Mouse (Mus musculus) B cell, adult 2 months (primary cell): ENCODE measurements around the gene Anapc13.
A peak's percentile ranks its signal among the peaks of the same experiment; 100 is the strongest.

Experiments
- DNase-seq, 2 experiments: peaks; one replicate each; pipeline ENCODE4 v3.0.0; 2022

The Anapc13 gene

DNA sequence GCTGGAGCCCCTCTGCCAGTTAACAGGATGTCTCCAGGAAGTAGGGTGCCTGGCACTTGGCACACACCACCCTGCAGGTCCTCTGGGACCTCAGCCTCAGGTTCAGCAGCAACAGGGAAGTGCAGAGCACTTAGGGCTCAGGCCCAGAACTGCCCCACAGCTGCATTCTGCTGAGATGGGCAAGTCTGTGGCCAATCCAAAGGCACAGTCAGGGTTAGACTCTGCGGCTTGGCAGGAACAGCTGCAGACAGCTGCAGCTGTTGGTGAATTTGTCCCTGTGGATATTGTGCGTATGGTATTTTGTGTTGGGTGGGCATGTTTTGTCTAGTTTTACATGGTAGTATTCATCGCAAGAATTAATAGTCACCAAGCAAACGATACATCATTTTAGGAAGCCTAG lies 6.1 kb downstream of the Anapc13 start:
- DNase-seq = no peak

DNA sequence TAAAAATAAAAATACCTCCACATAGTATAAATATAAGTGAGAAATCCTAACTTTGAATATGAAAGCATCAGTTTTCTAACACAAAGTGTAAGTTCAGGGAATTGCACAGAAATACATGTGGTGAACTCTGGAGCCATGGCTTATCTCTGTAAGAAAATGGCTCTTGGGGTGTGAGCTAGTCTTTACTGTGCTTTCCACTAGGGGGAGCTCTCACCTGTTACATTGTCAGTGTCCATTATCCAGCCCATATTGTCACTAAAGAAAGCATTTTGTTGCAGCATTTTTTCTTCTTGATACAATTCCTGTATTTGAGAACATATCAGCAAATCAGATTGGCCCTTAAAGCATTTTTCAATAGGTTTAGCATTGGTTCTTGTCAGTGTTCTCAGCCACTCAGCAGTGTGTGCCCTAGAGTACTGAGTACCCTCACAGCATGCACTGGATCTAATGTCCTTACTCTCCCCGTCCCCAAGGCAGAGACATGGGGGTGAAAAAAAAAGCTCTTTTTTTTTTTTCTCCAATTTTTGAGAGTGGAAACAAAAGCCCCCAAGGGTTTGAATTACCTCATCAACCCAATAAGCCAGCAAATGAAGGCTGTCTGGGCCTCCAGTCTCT lies 6.9 kb downstream of the Anapc13 start:
- DNase-seq = peak; percentile 76 to 77

DNA sequence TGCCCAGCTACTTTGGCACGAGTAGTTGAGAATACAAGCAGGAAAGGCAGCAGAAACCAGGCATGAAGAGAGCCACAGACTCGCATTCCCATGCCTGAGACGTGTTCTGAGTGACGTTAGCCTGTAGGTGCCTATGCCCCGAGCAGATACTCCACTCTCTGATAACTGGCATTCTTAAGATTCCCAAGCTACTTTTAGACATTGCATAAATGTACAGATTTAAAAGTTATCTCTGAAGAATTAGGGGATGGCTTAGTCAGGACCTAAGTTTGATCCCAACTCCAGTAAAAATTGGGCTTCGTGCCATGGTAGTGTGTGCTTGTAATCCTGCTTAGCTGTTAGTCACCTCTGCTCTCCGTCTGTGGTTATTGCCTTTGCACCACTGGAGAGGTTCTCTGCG lies 8.4 kb downstream of the Anapc13 start:
- DNase-seq = no peak

DNA sequence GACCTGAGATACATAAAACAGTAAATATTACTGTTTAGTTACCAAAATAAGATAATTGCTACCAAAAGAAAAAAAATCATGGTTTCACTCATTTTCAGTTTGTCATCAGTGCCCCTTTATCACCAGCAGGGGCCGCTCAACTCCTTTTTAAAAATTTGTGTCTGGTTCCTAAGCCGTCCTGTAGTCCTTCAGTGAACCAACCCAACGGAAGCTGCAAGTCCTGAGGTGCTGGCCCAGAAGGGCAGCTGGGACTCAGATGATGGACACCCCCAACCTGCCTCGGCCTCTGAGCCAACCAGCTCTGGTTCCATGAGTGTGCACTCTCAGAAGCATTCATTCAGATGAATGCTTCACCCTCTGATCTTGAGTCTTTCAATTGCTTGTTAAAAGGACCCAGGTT lies 10.5 kb downstream of the Anapc13 start:
- DNase-seq = peak; percentile 67 to 72

DNA sequence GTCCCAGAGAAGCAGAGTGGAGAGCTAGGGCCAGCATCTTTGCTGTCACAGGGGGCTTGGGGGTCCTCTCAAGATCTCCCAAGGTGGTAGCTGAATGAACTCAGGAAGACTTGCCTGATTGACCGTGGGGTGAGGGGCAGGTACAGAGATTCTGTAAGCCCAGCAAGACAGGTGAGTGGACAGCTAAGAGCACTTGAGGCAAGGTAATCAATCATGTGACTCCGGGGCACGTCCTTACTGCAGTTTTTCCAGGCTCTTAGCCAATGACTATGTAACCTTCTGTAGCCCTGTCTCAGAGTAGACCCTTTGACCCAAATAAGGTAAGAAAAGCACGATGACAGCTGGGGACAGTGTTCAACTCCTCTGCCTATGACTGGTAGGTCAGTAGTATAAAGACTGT lies 11.0 kb downstream of the Anapc13 start:
- no peak for DNase-seq

DNA sequence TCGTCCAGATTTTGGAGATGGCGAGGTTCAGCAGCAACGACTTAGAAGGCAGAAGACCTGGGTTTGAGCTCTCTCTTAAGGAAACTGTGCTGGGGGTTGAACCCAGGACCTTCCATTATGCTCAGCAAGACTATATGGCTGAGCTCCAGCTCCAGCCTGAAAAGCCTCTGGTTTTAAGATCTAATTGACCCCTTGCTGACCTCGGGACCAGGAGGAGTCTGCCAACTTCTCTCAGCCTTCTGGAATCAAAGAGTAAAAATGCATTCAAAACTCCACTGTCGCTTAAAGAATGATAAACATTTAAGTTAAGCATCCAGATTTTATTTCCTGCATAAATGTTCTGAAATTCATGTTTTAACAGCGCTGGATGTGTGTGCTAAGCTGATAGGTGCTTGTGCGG lies 12.9 kb downstream of the Anapc13 start:
- DNase-seq = no peak

DNA sequence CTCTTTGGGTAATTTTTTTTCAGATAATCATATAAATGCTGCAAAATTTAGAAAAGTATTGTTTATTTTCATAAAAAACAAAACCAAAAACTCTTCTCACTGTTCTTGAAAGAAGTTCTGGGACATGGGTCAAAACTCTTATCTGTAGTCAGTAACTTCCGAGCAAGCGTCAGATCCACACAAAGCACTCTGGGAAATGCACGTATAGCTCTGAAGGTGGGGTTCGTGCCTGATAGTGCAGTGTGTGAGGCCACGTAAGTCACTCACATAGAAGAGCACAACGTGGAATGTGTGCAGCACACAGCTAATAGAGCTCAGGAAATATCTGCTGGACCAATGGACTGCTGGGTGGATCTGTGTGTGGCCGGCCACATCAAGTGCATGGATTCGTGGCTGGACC lies 13.4 kb downstream of the Anapc13 start:
- no peak for DNase-seq

DNA sequence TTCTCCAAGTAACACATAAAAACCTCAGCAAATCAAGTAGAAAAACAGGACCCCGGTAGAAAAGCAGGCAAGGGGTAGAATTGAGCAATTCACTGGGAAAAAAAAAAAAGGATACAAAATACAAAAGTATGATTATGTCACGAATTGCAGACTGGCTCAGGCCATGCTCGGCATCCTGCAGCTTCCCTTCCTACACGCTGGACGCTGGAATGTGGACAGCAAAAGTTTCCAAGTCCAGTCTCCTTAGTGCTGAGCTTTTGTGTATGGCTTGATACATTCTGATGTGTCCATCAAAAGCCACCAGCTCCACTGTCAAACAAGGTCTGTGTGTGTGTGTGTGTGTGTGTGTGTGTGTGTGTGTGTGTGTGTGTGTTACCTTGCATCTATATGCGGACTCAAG lies 15.4 kb downstream of the Anapc13 start:
- no peak for DNase-seq

DNA sequence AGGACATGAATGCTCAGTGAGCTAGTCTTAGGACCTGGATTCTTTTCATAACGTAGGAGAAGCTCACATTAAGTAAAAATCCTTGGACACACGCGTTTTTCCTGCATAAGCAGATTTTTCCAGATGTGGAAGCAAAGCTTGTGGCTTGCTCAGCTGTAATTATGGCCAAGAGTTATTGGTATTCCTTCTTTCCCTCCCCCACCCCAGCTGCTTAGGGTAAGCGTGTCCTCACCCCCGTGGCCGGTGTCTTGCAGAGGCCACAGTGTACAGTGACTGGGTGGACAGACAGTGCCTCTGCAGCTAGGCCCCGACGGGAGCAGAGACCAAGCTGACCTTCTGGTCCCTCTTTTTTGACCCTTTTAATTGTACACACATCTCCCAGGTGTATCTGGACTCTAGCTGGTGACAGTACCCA lies 17.0 kb downstream of the Anapc13 start:
- DNase-seq = no peak

DNA sequence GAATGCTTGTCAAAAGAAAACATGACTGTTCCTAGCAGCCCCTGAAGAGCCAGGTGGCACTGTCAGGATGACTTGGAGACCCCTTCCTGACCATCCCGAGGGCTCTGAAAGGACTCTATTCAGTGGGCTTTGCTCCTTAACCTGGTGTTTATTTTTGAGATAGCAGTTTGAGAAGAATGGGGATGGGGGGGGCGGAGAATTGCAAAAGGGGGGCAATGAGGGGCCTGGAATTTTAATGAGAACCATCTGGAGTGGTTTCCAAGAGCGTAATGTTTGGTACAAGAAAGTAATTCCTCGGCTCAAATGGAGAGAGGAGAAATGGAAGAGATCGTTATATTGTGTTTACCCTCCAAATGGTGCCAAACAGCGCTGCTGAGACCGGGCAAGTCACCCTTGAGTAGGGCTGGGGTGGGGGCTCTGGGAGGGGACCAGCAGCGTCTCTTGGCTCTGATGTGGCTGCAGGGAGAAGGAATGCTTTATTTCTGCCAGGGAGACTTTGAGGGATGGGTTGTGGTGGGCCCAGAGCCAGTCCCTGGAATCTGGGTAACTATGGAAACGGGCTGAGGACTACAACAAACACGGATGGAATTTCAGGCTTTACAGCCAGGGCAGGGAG lies 17.5 kb downstream of the Anapc13 start:
- no peak for DNase-seq

DNA sequence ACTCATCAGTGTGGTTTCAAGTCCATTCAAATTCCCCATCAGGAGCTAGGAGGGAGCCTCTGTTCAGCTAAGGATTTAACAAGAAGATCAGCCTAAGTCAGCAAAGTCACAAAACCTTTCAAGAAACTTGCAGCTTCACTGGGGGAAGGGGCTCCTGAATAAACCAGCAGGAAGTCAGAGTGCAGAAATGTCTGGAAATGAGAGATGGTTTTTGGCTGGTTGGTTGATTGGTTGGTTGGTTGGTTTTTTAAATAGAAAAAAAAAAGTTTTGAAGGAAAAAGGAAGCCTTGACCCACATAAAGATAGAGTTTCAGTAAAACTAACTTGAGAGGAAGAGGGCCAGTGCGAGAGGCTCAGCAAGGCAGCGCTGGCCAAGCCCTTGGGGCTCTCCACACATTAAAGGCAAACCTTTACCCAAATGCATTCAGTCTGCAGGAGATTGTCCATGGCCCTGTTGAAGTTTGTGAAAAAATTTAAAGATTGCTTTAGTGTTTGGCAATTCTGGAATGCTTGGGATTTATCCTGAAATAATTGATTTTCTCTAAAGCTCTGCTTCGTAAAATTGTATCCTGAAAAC lies 19.1 kb downstream of the Anapc13 start:
- no peak for DNase-seq

DNA sequence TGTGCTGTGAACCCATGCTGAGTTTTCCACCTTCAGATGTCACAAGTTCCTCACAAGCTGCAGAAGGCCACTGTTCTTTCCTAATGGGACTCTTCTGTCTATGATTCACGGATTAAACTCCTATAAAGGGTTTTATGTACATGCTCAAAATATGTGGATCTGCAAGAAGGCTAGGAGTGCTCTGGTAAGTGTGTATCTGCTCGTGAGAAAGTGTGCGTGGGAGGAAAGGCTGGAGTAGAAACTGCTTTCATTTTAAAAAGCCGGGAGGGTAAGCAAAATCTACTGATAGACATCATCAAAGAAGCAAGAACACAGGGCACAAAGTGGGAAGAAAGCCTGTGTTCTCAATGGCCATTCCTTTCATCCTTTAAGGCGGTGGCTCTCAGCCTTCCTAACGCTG lies 20.9 kb downstream of the Anapc13 start:
- no peak for DNase-seq

DNA sequence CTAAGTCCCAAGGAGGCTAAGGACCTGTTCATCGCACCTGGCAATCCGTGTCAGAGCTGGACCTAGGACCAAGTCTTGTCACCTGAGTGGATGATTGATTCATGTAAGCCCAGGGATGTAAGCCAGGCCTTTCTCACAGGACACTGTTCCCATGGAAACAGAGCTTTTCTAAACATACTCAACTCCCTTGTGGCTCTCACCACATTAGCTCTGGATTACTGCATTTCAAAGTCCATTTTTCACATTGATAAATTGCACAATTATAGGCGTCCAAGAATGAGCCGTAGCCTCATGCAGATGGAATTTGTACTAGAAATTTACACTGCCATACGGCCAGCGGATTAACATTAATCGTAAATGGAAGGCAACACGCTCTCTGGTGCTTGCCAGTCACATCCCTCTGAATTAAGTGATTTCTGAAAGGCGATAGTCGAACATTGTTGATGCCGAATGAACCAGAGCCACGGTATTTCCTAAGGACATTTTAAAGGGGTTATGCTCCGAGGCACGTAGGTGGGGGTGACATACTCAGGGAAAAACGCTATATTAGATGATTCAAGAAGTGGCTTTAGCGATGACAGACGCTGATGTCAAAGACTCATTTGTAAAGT lies 23.9 kb downstream of the Anapc13 start:
- DNase-seq = no peak

DNA sequence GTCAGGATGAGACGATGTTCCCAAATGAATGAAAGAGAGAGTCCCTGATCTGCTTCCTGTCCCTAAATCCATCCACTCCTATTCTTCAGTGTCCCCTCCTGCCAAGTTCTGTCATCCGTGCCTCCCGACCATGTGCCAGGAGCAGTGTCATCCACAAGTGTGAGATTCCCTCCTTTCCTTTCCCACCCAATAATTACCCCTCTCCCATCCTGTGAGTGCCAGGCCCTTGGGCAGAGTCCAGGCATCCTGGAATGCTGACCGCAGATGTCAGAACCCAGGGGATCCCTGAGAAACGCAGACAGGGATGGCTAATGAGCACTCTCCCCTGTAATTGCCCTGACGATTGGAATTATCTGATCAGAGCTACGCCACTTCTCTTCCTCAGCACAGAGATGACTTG lies 24.5 kb downstream of the Anapc13 start:
- no peak for DNase-seq

DNA sequence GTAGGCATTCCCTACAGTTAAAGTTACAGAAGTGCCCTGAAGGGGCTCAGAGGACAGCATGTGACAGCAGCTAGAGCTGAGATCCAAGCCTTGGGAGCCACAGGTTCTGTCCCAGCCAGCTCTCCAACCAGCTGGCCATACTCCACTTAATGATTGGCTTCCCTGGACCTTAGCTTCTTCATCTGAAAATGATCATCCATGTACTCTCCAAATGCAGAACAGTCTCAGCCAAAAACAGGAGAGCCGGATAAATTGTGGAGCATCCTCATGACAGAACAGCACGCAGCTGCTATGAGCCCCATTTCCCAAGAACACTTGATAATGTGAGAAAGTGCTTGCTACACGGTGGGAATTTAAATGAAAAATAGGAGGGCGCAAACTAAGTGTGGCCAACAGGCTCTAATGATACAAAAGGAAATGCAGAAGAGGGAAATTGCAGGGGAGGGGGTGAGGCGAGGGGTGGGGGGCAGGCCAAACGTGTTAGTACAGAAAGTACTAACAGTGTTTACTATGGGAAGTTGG lies 25.2 kb downstream of the Anapc13 start:
- DNase-seq = no peak

DNA sequence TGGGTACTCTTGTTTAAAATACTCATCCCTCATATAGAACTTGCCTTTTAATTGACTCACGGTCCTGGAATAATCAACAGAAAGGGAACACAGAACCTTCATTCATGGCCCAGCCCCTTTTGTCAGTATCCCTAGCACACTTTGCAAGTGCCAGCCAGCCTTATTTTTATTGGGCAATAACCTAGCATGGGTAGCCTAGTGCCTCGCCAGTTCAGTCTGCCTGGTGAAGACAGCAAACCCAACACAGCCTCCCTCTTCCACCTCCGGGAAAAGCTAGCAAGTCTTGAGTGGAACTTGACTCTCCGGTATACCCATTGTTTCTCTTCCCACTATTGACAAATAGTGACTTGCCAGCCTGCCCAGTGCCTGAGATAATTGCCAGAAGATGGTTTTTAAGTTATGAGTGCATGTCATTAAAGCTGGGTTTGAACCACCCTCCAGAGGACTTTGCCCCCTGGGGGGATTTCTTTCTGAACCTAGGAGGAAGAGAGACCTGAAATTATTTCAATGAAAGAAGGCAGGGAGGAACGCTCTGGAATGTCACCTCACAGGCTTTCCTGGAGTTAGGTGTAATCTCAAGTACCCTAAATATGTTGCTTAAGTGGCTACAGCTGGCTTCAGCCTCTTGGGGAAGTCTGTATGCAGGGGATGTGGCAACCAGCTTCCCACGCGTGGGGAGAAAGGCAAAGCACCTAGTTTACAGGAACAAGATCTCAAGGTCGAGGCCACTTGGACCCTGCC lies 30.4 kb downstream of the Anapc13 start:
- DNase-seq = no peak

DNA sequence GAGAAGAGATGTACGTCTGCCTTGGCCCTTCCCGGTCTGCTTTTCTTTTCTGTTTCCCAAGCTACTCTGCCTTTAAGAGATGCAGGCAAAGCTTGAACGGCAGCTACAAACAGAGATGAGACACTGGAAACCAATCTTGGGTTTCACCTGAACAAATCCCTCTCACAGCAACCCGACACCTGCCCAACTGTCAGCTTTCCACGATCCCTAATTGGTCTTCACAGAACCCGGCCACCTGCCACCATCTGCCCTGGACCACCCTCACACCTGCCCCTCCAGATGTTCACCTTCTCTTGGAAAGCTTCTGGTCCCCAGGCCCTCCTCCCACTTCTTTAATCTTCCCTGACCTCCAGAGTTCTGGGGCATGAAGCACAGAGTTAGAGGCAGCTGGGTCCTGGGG lies 42.0 kb downstream of the Anapc13 start:
- no peak for DNase-seq

DNA sequence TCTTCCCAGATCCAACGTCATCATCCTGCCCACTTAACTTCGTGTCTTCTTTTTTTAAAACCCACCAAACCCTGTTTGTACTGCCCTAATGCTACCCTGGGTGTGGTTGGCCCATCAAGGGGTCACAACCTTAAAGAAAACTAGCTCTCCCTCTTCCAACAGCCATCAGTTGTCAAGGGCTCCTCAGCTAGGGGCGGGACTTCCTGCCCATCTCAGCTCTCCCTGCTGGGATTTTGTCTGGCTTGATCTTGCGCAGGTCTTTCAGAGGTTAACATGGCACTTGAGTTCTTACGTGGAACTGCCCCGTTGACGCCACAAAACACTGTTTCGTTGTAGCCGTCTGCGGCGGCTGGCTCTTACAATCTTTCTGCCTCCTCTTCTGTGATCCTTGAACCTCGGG lies 42.8 kb downstream of the Anapc13 start:
- no peak for DNase-seq

DNA sequence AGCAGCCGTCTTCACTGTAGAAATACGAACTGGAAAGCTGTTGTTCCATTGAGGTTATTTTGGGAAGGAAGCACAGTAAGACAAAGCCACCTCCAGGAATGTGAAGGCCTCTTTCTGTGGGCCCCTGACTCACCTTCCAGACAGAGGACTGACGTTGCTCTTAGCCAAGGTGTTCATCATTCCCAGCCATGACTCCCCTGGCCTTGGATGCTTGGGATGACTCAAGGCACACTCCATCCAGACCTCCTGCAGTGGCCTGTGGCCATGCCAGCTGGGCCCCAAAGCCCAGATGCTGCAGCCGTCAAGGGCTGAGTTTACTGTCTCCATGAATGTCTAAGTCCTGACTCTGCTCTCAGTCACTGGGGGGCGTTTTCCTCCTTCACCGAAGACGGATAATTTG lies 47.3 kb downstream of the Anapc13 start:
- no peak for DNase-seq

DNA sequence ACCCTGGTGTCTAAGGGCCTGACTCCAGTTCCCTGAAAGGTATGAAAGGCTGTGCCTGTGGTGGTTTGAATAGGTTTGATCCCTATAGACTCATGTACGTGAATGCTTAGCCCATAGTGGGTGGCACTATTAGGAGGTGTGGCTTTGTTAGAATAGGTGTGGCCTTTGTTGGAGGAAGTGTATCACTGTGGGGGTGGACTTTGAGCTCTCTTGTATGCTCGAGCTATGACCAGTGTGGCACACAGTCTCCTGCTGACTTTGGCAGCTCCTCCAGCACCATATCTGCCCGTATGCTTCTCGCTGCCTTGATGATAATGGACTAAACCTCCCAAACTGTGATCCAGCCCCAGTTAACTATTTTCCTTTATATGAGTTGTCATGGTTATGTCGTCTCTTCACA lies 49.8 kb downstream of the Anapc13 start:
- no peak for DNase-seq

DNA sequence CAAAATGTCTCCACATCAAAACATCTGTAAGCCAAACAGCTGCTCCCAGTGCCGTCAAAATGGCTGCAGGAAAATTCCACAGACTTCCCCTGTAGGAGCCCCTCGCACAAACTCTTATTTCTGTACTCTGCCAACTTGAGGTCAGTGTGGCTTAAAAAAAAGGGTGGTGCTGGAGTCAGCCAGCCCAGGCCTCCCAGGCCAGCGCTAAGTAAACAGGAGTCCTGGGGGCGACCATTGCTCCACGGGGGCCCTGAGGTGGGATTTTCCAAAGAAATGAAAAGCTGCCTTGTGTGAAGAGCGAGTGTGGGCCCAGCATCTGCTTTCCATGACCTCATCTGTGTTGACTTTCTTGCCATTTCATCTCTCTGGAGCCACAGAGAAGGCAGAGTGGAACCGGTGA lies 55.4 kb downstream of the Anapc13 start:
- no peak for DNase-seq
